Mouse (Mus musculus) thymus, adult 2 months (tissue): Measurements from ENCODE around the gene Anapc15-ps.

ENCODE experiments used
- CTCF ChIP-seq: fragments of 200-500 bp; IDR thresholded peaks from 2 replicates; pipeline ENCODE4 v1.5.1; 2012; ENCODE audit warnings: mild to moderate bottlenecking, control low read depth, low read length, moderate library complexity, borderline replicate concordance; ENCODE audit not compliant: control insufficient read depth, poor library complexity, insufficient read depth; ENCODE audit errors: extremely low read depth
- POLR2A ChIP-seq: fragments of 200-500 bp; IDR thresholded peaks from 2 replicates; pipeline ENCODE4 v1.6.1; 2012; ENCODE audit warnings: mild to moderate bottlenecking, low read length, control low read depth, moderate library complexity; ENCODE audit not compliant: control insufficient read depth, poor library complexity, insufficient read depth; ENCODE audit errors: extremely low read depth

- no peak for TF ChIP-seq CTCF
- TF ChIP-seq POLR2A = no peak
Measured at GRCm38 (mm10) chr10:95708001-95708400, 34.8 kb upstream of the Anapc15-ps start.
